Mouse (Mus musculus) kidney, embryonic 14.5 days (tissue): ENCODE data around the gene Dab1. TPM values are rescaled to one million over a fixed set of nuclear protein-coding genes. Genes with fewer than 3 reads are reported as not detected.

Experiments
- ATAC-seq: fragments of 200-750 bp; cut with Nextera tagmentation; 2 replicates; pipeline ENCODE4 v1.8.0; 2017; ENCODE audit warnings: moderate number of reproducible peaks, mild to moderate bottlenecking, moderate TSS enrichment, moderate library complexity; ENCODE audit not compliant: low FRiP score, low TSS enrichment
- H3K27ac ChIP-seq: fragments of 300-500 bp; sonication (generic); 2 replicates; pipeline ENCODE4 v1.5.1; 2014; ENCODE audit warnings: low read depth, mild to moderate bottlenecking, low read length, moderate library complexity, mixed read lengths
- H3K27me3 ChIP-seq: fragments of 300-500 bp; sonication (generic); 2 replicates; pipeline ENCODE4 v1.6.1; 2014; ENCODE audit warnings: mild to moderate bottlenecking, low read length; ENCODE audit not compliant: control insufficient read depth, insufficient read depth
- H3K36me3 ChIP-seq: fragments of 300-500 bp; sonication (generic); 2 replicates; pipeline ENCODE4 v1.6.1; 2014; ENCODE audit warnings: low read length, mixed read lengths; ENCODE audit not compliant: control insufficient read depth, insufficient read depth
- H3K4me1 ChIP-seq: fragments of 300-500 bp; sonication (generic); 2 replicates; pipeline ENCODE4 v1.6.1; 2014; ENCODE audit warnings: low read length, mixed read lengths; ENCODE audit not compliant: control insufficient read depth, insufficient read depth
- H3K4me2 ChIP-seq: fragments of 300-500 bp; sonication (generic); replicated peaks from 2 replicates; pipeline ENCODE4 v1.6.1; 2014; ENCODE audit warnings: low read depth, mild to moderate bottlenecking, low read length
- H3K4me3 ChIP-seq: fragments of 300-500 bp; sonication (generic); 2 replicates; pipeline ENCODE4 v1.5.1; 2014; ENCODE audit warnings: mild to moderate bottlenecking, low read length
- H3K9ac ChIP-seq: fragments of 300-500 bp; sonication (generic); 2 replicates; pipeline ENCODE4 v1.6.1; 2014; ENCODE audit warnings: low read depth, mild to moderate bottlenecking, low read length, moderate library complexity
- H3K9me3 ChIP-seq: fragments of 300-500 bp; sonication (generic); 2 replicates; pipeline ENCODE4 v1.6.1; 2016; ENCODE audit warnings: low read length; ENCODE audit not compliant: control insufficient read depth
- WGBS: fragments of 180-500 bp; shearing (Covaris S2); extraction: QIAGEN DNeasy Blood & Tissue Kit; methylation state at CpG from one replicate; pipeline ENCODE4 v1.1.7; 2014; 5-methylcytosine and 5-hydroxymethylcytosine counted together
- polyA plus RNA-seq: library from polyadenylated mRNA; unstranded; fragments of >200 nt; fragmentation: Nextera tagmentation; extraction: Ambion mirVana; gene quantifications from 2 replicates; pipeline ENCODE4 v1.2.1, GENCODE M21; 2014

Gene Dab1
- polyA plus RNA-seq, 1 experiment from 2014 or later, result 17.9 TPM

DNA sequence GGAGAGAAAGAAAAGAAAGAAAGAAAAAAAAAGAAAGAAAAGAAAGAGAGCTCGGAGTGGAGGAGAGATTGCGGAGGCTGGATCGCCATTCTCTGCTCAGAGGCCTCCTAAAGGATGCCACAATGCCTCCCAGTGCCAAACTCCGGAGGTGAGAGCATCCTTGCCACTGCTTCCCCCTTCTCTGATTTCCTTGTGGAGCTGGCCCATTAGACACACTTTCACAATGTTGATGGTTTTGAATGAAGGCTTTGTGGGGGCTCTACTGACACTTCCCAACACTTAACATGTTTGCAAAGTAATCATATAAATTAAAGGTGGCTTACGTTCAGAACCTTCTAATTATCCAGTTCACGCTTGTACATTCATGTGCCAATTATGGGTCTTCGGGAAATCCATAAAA is 749.9 kb downstream of the Dab1 start:
- H3K9ac ChIP-seq, result no peak overlapping the region; the same call in 1 of the 2 replicates
- no peak for ATAC-seq
- no peaks in the 10 kb centered on the region for H3K36me3 ChIP-seq
- 9% methylated on average over 7 of the region's 7 CpGs for WGBS
- H3K4me1 ChIP-seq, result peaks cover 6% of the 10 kb centered on the region; the same call in 1 of the 2 replicates
- H3K27me3 ChIP-seq, result peaks cover 46% of the 10 kb centered on the region
- H3K4me3 ChIP-seq, result peak overlapping the region; percentile 48
- H3K4me2 ChIP-seq, result peak overlapping the region; percentile 97
- H3K27ac ChIP-seq, result no peak overlapping the region
- no peaks in the 10 kb centered on the region for H3K9me3 ChIP-seq

DNA sequence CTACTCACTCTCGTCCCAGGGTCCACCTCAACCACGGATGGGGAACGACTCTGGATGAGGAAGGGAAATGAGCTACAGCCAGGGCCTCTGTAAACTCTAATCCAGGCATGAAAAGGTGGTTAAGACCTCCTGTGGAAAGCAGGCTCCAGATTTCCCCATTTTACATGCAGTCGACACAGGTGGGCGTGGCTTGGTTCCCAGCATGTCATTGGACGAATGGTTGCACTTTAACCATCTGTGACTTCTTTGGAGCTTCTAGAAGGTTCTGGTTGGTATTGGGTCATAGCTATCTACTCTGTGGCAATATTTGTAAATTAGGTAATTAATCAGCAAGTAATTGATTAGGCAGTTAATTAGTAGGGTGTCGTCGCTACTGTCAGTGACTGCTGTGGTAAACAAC is 752.0 kb downstream of the Dab1 start:
- no peak overlapping the region for H3K4me3 ChIP-seq
- H3K27me3 ChIP-seq, result peaks cover 42% of the 10 kb centered on the region
- no peak overlapping the region for H3K4me2 ChIP-seq
- WGBS, result 88% methylated on average over 8 of the region's 8 CpGs
- ATAC-seq, result no peak
- H3K9ac ChIP-seq, result no peak overlapping the region
- no peaks in the 10 kb centered on the region for H3K36me3 ChIP-seq
- peaks cover 6% of the 10 kb centered on the region; the same call in 1 of the 2 replicates for H3K4me1 ChIP-seq
- no peaks in the 10 kb centered on the region for H3K9me3 ChIP-seq
- H3K27ac ChIP-seq, result no peak overlapping the region

DNA sequence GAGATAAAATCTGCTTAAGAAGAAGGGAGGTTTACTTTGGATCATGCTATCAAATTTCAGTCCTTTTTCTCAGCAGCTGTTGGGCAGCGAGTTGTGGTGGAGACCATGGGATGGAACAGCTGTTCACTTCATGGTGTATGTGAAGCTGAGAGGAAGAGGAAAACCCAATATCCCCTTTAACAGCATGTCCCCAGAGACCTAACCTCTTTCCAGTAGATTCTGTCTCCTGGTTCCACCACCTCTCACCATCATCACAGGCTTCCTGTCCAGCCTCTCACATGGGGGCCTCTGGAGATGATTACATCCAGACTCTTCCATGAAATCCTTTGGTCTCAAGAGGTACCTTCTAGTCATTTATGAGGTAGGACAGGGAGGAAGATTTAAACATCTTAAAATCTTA is 755.0 kb downstream of the Dab1 start:
- ATAC-seq, result no peak
- no peak overlapping the region for H3K27ac ChIP-seq
- no peaks in the 10 kb centered on the region for H3K36me3 ChIP-seq
- no peak overlapping the region for H3K4me3 ChIP-seq
- no peak overlapping the region for H3K9ac ChIP-seq
- peaks cover under 1% of the 10 kb centered on the region; the same call in 1 of the 2 replicates for H3K4me1 ChIP-seq
- peaks cover 22% of the 10 kb centered on the region for H3K27me3 ChIP-seq
- H3K4me2 ChIP-seq, result no peak overlapping the region
- no peaks in the 10 kb centered on the region for H3K9me3 ChIP-seq
- 23% methylated on average over 1 of the region's 1 CpGs for WGBS

DNA sequence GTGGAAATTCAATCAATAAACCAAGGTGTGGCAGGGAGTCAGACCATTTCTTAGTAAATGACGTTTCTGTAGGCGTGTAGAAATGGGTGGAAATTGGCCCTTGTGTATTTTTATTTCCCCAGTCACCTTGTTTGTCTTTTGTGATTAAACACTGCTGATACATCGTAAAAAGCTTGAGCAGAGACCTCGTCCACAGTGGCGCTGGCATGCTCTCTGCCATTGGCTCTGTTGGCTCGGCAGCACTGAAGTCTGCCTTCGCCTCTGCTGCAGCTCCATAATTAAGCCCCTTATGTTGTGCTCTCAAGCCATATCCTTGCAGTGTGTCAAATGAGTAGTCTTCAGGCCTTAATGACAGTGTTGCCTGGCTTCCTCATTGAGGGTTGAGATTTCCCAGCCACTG is 765.5 kb downstream of the Dab1 start:
- Histone ChIP-seq H3K36me3 (no peaks in the 10 kb centered on the region), H3K4me2 (no peak overlapping the region), H3K9me3 (no peaks in the 10 kb centered on the region), H3K9ac (no peak overlapping the region), H3K27ac (no peak overlapping the region), H3K4me3 (no peak overlapping the region), H3K4me1 (no peaks in the 10 kb centered on the region), H3K27me3 (no peaks in the 10 kb centered on the region)
- no peak for ATAC-seq
- 43% methylated on average over 7 of the region's 7 CpGs for WGBS

DNA sequence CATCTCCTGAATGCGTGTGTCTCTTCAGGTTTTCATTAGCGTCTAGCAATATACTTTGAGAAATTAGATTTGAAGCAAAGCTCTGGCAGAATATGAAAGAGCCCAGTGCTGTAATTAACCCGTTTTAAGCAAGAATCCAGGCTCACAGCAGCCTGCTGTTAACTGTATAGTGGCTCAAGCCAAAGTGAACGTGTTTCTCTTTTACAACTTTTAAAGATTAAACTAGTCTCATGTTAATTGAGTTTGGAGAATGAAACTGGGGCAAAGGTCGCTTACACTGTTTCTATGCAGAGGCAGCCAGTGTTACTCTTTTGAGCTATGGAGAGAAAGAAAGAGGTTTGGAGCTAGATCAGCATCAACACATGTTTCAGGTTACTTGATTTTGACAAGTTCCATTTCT is 766.1 kb downstream of the Dab1 start:
- H3K4me2 ChIP-seq, result no peak overlapping the region
- H3K4me1 ChIP-seq, result no peaks in the 10 kb centered on the region
- WGBS, result 43% methylated on average over 5 of the region's 5 CpGs
- H3K27me3 ChIP-seq, result no peaks in the 10 kb centered on the region
- no peak overlapping the region for H3K9ac ChIP-seq
- H3K9me3 ChIP-seq, result no peaks in the 10 kb centered on the region
- H3K36me3 ChIP-seq, result no peaks in the 10 kb centered on the region
- no peak overlapping the region for H3K4me3 ChIP-seq
- no peak for ATAC-seq
- no peak overlapping the region for H3K27ac ChIP-seq

DNA sequence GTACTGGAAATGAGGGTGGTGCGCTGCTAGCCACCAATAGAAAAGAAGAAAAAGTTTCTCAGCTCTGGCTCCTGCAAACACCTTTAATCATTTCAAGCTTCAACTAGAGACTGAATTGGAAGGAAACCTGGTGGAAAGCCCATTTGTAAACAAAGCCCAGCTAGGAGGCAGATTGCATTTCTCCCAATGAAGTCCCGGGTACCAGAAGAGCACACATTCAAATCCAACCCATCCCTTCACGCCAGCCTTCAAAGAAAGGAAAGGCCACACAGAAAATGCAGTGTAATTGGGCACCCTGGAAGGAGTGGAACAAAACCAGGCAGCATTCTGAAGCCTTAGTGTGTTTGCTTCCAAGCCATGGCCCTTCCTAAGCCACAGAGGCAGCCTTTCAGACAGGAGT is 776.4 kb downstream of the Dab1 start:
- no peak overlapping the region for H3K4me3 ChIP-seq
- no peak overlapping the region for H3K9ac ChIP-seq
- 93% methylated on average over 3 of the region's 3 CpGs for WGBS
- H3K36me3 ChIP-seq, result no peaks in the 10 kb centered on the region
- no peak for ATAC-seq
- no peak overlapping the region for H3K4me2 ChIP-seq
- H3K4me1 ChIP-seq, result no peaks in the 10 kb centered on the region
- H3K27ac ChIP-seq, result no peak overlapping the region
- no peaks in the 10 kb centered on the region for H3K27me3 ChIP-seq
- H3K9me3 ChIP-seq, result no peaks in the 10 kb centered on the region

DNA sequence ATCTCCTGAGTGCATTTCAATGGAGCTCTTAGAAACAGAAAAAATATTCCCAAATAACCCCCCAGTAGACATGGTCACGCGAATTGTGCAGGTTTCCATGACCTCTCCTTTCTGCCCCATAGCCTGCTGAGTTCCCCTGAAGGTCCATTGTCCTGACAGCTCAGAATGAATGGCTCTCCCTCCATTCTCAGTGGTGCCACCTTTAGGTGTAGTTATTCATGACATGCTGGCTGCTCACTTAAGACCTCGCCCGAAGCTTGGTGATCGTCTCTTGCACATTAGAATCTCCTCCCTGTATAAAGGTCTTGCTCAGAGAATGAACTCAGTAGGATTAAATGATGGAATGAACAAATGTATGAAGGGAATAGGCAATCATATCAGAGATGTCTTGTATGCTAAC is 776.9 kb downstream of the Dab1 start:
- WGBS, result 87% methylated on average over 5 of the region's 5 CpGs

DNA sequence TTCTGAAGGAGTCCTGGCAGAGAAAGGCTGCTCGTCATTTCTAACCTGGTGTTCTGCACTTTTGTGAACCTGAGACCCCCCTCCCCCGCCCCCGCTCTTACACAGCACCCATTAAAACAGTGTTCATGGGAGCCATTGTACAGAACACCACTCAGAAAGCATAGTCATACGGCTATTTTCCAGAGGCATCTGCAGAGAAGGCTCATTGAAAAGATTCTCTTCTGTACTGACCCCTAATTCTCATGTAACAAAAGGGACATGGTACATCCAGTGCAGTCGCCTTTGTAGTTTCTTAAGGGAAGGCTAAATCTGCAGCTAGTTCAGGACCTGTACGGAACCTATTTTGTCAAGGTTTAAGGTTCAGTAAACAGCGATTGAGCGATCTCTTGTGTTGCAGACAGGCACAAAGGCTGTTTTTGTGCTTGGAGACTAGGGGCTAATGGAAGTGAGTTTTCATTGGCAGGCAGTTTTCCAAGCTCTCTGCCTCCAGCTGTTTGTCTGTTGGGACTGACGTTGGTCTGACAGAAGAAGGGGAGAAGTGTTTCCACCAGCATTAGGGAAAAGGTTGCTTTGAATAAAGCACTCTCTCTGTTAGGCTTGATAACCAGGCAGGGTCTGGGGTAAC is 780.1 kb downstream of the Dab1 start:
- Histone ChIP-seq H3K27ac (no peak overlapping the region), H3K4me3 (no peak overlapping the region), H3K9ac (no peak overlapping the region), H3K4me2 (no peak overlapping the region), H3K4me1 (no peaks in the 10 kb centered on the region), H3K36me3 (no peaks in the 10 kb centered on the region), H3K9me3 (no peaks in the 10 kb centered on the region), H3K27me3 (no peaks in the 10 kb centered on the region)
- ATAC-seq, result no peak
- 60% methylated on average over 9 of the region's 9 CpGs for WGBS

More for the DNA sequence above, 776.9 kb downstream of the Dab1 start:
- H3K4me3 ChIP-seq, result no peak overlapping the region
- ATAC-seq, result no peak
- no peak overlapping the region for H3K27ac ChIP-seq
- no peak overlapping the region for H3K9ac ChIP-seq
- H3K9me3 ChIP-seq, result no peaks in the 10 kb centered on the region
- no peaks in the 10 kb centered on the region for H3K4me1 ChIP-seq
- H3K36me3 ChIP-seq, result no peaks in the 10 kb centered on the region
- no peak overlapping the region for H3K4me2 ChIP-seq
- no peaks in the 10 kb centered on the region for H3K27me3 ChIP-seq

DNA sequence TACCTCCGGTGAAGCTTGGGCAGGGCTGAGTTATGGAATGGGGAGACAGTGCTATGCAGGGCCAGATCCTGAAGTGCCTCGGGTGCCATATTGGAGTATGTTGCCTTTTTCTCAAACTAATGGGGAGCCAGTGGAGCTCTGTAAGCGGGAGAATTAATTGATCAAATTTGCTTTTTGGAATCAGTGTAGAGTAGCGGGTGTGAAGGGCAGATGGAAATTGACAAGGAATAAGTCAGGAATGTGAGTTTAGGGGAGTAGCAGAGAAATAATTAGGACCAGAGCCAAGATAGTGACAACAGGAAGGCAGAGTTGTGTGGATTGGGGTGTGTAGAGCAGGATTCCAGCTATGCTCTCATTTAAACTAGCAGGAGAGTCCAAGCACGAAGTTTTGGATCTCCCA is 784.9 kb downstream of the Dab1 start:
- 95% methylated on average over 5 of the region's 5 CpGs for WGBS
- Histone ChIP-seq H3K4me2 (no peak overlapping the region), H3K4me3 (no peak overlapping the region), H3K4me1 (no peaks in the 10 kb centered on the region), H3K27ac (no peak overlapping the region), H3K36me3 (no peaks in the 10 kb centered on the region), H3K9ac (no peak overlapping the region), H3K9me3 (no peaks in the 10 kb centered on the region), H3K27me3 (no peaks in the 10 kb centered on the region)
- no peak for ATAC-seq
